8 mouse cellular contexts compared by ENCODE assay signal in the genomic region with DNA sequence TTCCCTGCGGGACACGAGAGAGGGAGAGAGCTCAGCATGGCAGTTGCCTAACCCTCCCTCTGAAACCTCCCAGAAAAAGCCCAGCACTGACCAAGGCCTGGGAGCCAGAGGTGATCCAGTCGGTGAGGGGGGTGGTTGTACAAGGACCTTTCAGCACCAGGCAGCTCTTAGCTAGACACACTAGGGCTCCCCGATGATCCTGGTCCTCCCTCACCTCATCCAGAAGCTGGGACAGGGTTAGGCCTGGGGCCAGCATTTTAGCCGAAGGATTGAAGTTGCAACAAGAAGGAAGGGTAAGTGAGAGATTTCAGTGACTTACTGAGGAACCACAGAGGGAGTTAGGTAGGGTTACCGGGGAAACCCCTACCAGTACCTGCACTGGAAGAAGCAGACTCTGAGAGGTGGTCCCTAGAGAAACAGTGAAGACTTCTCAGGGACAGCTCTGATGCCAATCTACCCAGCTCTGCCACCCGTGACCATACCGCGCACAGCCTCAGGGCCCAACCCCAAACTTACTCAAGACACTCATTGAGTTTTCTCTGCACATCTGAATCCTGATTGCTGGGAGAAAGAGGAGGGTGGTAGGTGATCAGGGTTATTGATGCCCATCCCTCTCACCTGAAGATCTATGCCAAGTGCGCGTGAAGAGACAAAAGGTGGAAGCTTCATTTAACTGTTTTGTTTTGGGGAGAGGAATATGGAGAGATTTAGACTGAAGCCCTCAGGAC. TPM values are rescaled to one million over a fixed set of nuclear protein-coding genes. Genes with fewer than 3 reads are reported as not detected.
DNase-seq lines count a peak whose midpoint lies in the region; ATAC-seq and TF ChIP-seq lines count a peak whose summit lies in the region.

No protein-coding gene starts in this region.

- peaks cover 19% of the 10 kb centered on the region for H3K4me1 ChIP-seq in kidney, embryonic 16.5 days (ENCODE audit: insufficient read depth, low read length)
- H3K4me1 ChIP-seq in embryonic facial prominence, embryonic 13.5 days, result peaks cover 18% of the 10 kb centered on the region
- H3K4me1 ChIP-seq in midbrain, postnatal 0 days (ENCODE audit: insufficient read depth, low read length), result peaks cover 17% of the 10 kb centered on the region

- TF ChIP-seq CTCF in midbrain, postnatal 0 days (IDR thresholded peaks at IDR 0.05), result no peak

- no peak overlapping the region for H3K27ac ChIP-seq in kidney, embryonic 16.5 days (ENCODE audit: low read length)
- H3K27ac ChIP-seq in embryonic facial prominence, embryonic 13.5 days, result no peak overlapping the region
- H3K27ac ChIP-seq in midbrain, postnatal 0 days (ENCODE audit: low read depth, low read length), result no peak overlapping the region

- H3K36me3 ChIP-seq in kidney, embryonic 16.5 days (ENCODE audit: insufficient read depth, low read length), result peaks cover 41% of the 10 kb centered on the region
- H3K36me3 ChIP-seq in embryonic facial prominence, embryonic 13.5 days, result peaks cover 48% of the 10 kb centered on the region
- H3K36me3 ChIP-seq in midbrain, postnatal 0 days (ENCODE audit: insufficient read depth, low read length), result peaks cover 40% of the 10 kb centered on the region

- no peak for DNase-seq in kidney, adult 18-20 months
- peak; percentile 28 for DNase-seq in induced T-regulatory cell, adult 2 months (ENCODE audit: low read depth)
- DNase-seq in midbrain, postnatal 0 days (ENCODE audit: low spot score), result no peak
- DNase-seq in layer of hippocampus, postnatal 10 days (ENCODE audit: low spot score in 2 of 2), result no peak
- DNase-seq in urinary bladder, adult 2 months (ENCODE audit: low spot score), result no peak

- peak overlapping the region; percentile 93 for H3K4me2 ChIP-seq in kidney, embryonic 16.5 days (replicated peaks; ENCODE audit: low read depth, low read length)
- H3K4me2 ChIP-seq in embryonic facial prominence, embryonic 13.5 days, result peak overlapping the region; percentile 91
- H3K4me2 ChIP-seq in midbrain, postnatal 0 days (ENCODE audit: low read depth, low read length, poor library complexity, severe bottlenecking), result peak overlapping the region; percentile 96

- 89% methylated on average over 11 of the region's 11 CpGs for WGBS in kidney, embryonic 16.5 days
- WGBS in embryonic facial prominence, embryonic 13.5 days, result 84% methylated on average over 11 of the region's 11 CpGs
- 91% methylated on average over 11 of the region's 11 CpGs for WGBS in midbrain, postnatal 0 days

- peak overlapping the region; percentile 74 for H3K9ac ChIP-seq in kidney, embryonic 16.5 days (replicated peaks; ENCODE audit: low read length)
- peak overlapping the region; percentile 82 for H3K9ac ChIP-seq in embryonic facial prominence, embryonic 13.5 days
- peak overlapping the region; percentile 65 for H3K9ac ChIP-seq in midbrain, postnatal 0 days (replicated peaks; ENCODE audit: low read length, poor library complexity, severe bottlenecking)

- no peaks in the 10 kb centered on the region for H3K27me3 ChIP-seq in kidney, embryonic 16.5 days (ENCODE audit: insufficient read depth, low read length)
- H3K27me3 ChIP-seq in embryonic facial prominence, embryonic 13.5 days, result peaks cover 10% of the 10 kb centered on the region
- H3K27me3 ChIP-seq in midbrain, postnatal 0 days (ENCODE audit: insufficient read depth, low read length), result no peaks in the 10 kb centered on the region

- H3K9me3 ChIP-seq in kidney, embryonic 16.5 days (ENCODE audit: low read length), result no peaks in the 10 kb centered on the region
- no peaks in the 10 kb centered on the region for H3K9me3 ChIP-seq in embryonic facial prominence, embryonic 13.5 days
- H3K9me3 ChIP-seq in midbrain, postnatal 0 days (ENCODE audit: low read length), result no peaks in the 10 kb centered on the region

- peak overlapping the region; percentile 71 for H3K4me3 ChIP-seq in kidney, embryonic 16.5 days (ENCODE audit: low read length)
- peak overlapping the region; percentile 72 for H3K4me3 ChIP-seq in embryonic facial prominence, embryonic 13.5 days
- H3K4me3 ChIP-seq in midbrain, postnatal 0 days (ENCODE audit: low read depth, low read length), result peak overlapping the region; percentile 67

- no peak for ATAC-seq in kidney, embryonic 16.5 days (ENCODE audit: low FRiP score, low TSS enrichment)
- no peak for ATAC-seq in embryonic facial prominence, embryonic 13.5 days (ENCODE audit: insufficient number of reproducible peaks, insufficient read depth, low FRiP score, low TSS enrichment, low read depth)
- no peak for ATAC-seq in midbrain, postnatal 0 days (ENCODE audit: low FRiP score)
- no peak for ATAC-seq in frontal cortex, adult (ENCODE audit: low TSS enrichment)

RNA-seq across cellular contexts. Expression of a gene that starts 1.2 kb away (rescaled TPM):
- polyA plus RNA-seq in kidney, embryonic 16.5 days (2015; fragmentation: Nextera tagmentation; extraction: Ambion mirVana), result 65.7 and 67.6 TPM in 2 replicates
- 72.3 and 84.3 TPM in 2 replicates for polyA plus RNA-seq in embryonic facial prominence, embryonic 13.5 days (2015; fragmentation: Nextera tagmentation; extraction: Ambion mirVana)
- total RNA-seq in midbrain, postnatal 0 days (2014; rRNA removed), result 20.6 and 32.0 TPM in 2 replicates
- polyA plus RNA-seq in midbrain, postnatal 0 days (2015; fragmentation: Nextera tagmentation; extraction: Ambion mirVana), result 84.7 and 93.0 TPM in 2 replicates
- 10 to 100 TPM; 45.4 to 49.4 TPM for total RNA-seq in layer of hippocampus, postnatal 10 days (2021)
- 18.2 and 18.8 TPM in 2 replicates for polyA plus RNA-seq in urinary bladder, adult 2 months (2012; rRNA removed)

RNA-seq across cellular contexts. Expression of a gene that starts 1.3 kb away (rescaled TPM):
- 18.0 and 20.1 TPM in 2 replicates for polyA plus RNA-seq in kidney, embryonic 16.5 days (2015; fragmentation: Nextera tagmentation; extraction: Ambion mirVana)
- 18.9 and 21.5 TPM in 2 replicates for polyA plus RNA-seq in embryonic facial prominence, embryonic 13.5 days (2015; fragmentation: Nextera tagmentation; extraction: Ambion mirVana)
- 99.3 and 110 TPM in 2 replicates for total RNA-seq in midbrain, postnatal 0 days (2014; rRNA removed)
- 71.4 and 73.4 TPM in 2 replicates for polyA plus RNA-seq in midbrain, postnatal 0 days (2015; fragmentation: Nextera tagmentation; extraction: Ambion mirVana)
- 10 to 100 TPM; 38.6 to 39.7 TPM for total RNA-seq in layer of hippocampus, postnatal 10 days (2021)
- polyA plus RNA-seq in urinary bladder, adult 2 months (2012; rRNA removed), result 11.2 and 15.4 TPM in 2 replicates

RNA-seq across cellular contexts. Expression of a gene that starts 7.8 kb away (rescaled TPM):
- polyA plus RNA-seq in kidney, embryonic 16.5 days (2015; fragmentation: Nextera tagmentation; extraction: Ambion mirVana), result not detected in 2 replicates
- polyA plus RNA-seq in embryonic facial prominence, embryonic 13.5 days (2015; fragmentation: Nextera tagmentation; extraction: Ambion mirVana), result 0.25 and 0.36 TPM in 2 replicates
- not detected in 2 replicates for total RNA-seq in midbrain, postnatal 0 days (2014; rRNA removed)
- polyA plus RNA-seq in midbrain, postnatal 0 days (2015; fragmentation: Nextera tagmentation; extraction: Ambion mirVana), result 0.44 and 0.50 TPM in 2 replicates
- not detected for total RNA-seq in layer of hippocampus, postnatal 10 days (2021)
- not detected in 2 replicates for polyA plus RNA-seq in urinary bladder, adult 2 months (2012; rRNA removed)

RNA-seq across cellular contexts. Expression of a gene that starts 8.4 kb away (rescaled TPM):
- polyA plus RNA-seq in kidney, embryonic 16.5 days (2015; fragmentation: Nextera tagmentation; extraction: Ambion mirVana), result 29.0 and 34.1 TPM in 2 replicates
- polyA plus RNA-seq in embryonic facial prominence, embryonic 13.5 days (2015; fragmentation: Nextera tagmentation; extraction: Ambion mirVana), result 28.6 and 34.5 TPM in 2 replicates
- total RNA-seq in midbrain, postnatal 0 days (2014; rRNA removed), result 9.8 and 11.2 TPM in 2 replicates
- polyA plus RNA-seq in midbrain, postnatal 0 days (2015; fragmentation: Nextera tagmentation; extraction: Ambion mirVana), result 15.4 and 15.6 TPM in 2 replicates
- total RNA-seq in layer of hippocampus, postnatal 10 days (2021), result 10 to 100 TPM; 11.3 to 13.2 TPM
- polyA plus RNA-seq in urinary bladder, adult 2 months (2012; rRNA removed), result 9.6 and 11.5 TPM in 2 replicates

RNA-seq across cellular contexts. Expression of a gene that starts 13.6 kb away (rescaled TPM):
- 0.49 and 0.52 TPM in 2 replicates for polyA plus RNA-seq in kidney, embryonic 16.5 days (2015; fragmentation: Nextera tagmentation; extraction: Ambion mirVana)
- polyA plus RNA-seq in embryonic facial prominence, embryonic 13.5 days (2015; fragmentation: Nextera tagmentation; extraction: Ambion mirVana), result 0.61 and 0.84 TPM in 2 replicates
- 5.4 and 5.6 TPM in 2 replicates for total RNA-seq in midbrain, postnatal 0 days (2014; rRNA removed)
- 35.1 and 36.0 TPM in 2 replicates for polyA plus RNA-seq in midbrain, postnatal 0 days (2015; fragmentation: Nextera tagmentation; extraction: Ambion mirVana)
- 10 to 100 TPM; 48.6 to 52.4 TPM for total RNA-seq in layer of hippocampus, postnatal 10 days (2021)
- polyA plus RNA-seq in urinary bladder, adult 2 months (2012; rRNA removed), result 0.53 and 0.61 TPM in 2 replicates
